Mouse (Mus musculus) right cerebral cortex, postnatal 14 days (tissue): ENCODE measurements around the gene Slc50a1.

Experiments
- DNase-seq: peaks from one replicate; pipeline ENCODE4 v3.0.0; 2022

The Slc50a1 gene

GRCm38 (mm10) chr3:89259076-89259475, 11.3 kb downstream of the Slc50a1 start, which contains the start of gene Dpm3:
Dpm3 (plus strand) TSS chr3:89259358.
- DNase-seq, result no peak

- DNase-seq, result no peak
Observed at GRCm38 (mm10) chr3:89256177-89256576, 14.2 kb downstream of the Slc50a1 start.

GRCm38 (mm10) chr3:89254994-89255393, 15.4 kb downstream of the Slc50a1 start:
- no peak for DNase-seq

- no peak for DNase-seq
Observed at GRCm38 (mm10) chr3:89251365-89251895, 18.9 kb downstream of the Slc50a1 start.

- DNase-seq, result no peak
Observed at GRCm38 (mm10) chr3:89250435-89251040, 19.8 kb downstream of the Slc50a1 start.

GRCm38 (mm10) chr3:89247466-89247865, 22.9 kb downstream of the Slc50a1 start:
- DNase-seq, result no peak

- DNase-seq, result peak; percentile 93
Observed at GRCm38 (mm10) chr3:89246261-89247100, 23.9 kb downstream of the Slc50a1 start, which contains the start of gene Trim46. Trim46 (minus strand) TSS chr3:89246309.

- peak; percentile 75 for DNase-seq
Observed at GRCm38 (mm10) chr3:89245688-89246171, 24.6 kb downstream of the Slc50a1 start, which contains the start of gene Krtcap2. Krtcap2 (plus strand) TSS chr3:89245966.

GRCm38 (mm10) chr3:89244982-89245687, 25.2 kb downstream of the Slc50a1 start:
- peak; percentile 92 for DNase-seq

DNA sequence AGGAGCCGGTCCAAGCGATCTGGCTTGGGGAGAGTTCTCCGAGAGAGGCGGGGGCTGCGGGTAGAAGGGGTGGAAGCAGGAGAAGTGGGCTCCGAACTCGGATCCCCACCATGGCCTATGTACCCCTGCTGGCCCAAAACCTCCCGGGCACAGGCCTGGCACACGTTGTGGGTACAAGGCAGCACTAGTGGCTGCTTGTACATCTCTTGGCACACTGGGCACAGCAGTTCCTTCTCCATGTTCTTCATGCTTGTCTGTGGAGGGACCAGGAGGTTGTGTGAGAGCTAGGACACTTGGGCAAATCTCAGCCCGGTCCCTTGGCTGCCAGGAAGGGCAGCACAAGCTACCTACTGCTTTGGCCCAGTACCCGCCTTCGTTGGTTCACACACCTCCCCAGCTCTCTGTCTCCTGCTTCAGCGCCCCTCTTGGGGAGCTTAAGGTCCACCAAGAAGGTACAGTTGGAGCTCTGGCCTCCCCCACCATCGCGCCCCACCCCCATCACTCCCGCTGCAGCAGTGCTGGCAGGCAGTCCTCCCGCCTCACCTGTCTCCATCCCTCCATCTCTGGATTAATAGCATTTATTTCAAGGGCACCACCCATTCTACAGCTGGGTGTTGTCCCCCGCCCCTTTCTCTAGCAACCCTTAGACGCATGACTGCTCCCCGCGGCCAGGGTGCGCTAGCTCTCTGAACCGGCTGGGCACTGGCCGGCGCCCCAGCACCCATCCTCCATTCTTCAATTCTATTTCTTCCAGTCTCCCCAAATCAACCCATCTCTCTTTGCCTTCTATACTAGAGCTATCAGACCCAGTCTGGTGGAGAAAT, 26.0 kb downstream of the Slc50a1 start:
- DNase-seq, result peak; percentile 62

- no peak for DNase-seq
Observed at GRCm38 (mm10) chr3:89243609-89244008, 26.8 kb downstream of the Slc50a1 start.

GRCm38 (mm10) chr3:89242331-89242895, 28.0 kb downstream of the Slc50a1 start:
- peak; percentile 68 for DNase-seq

DNA sequence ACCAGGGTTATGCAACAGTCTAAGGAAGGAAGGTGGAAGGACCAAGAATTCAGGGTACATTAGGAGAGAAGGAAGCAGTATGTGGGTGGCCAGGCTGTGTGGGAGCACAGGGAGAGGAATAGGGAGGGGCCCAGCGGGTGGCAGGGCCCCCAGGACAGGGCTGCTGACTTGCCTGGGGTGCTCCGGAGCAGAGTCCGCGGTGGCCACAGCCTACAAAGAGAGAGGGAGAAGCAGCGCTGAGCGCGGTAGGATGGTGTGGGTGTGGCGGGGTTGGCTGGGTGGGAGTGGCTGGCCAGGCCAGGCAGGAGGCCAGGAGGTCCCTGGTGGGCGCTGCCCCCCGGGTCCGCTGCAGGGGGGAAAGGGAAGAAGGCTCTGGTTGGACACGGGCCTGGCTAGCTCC, 31.9 kb downstream of the Slc50a1 start:
- DNase-seq, result no peak

- no peak for DNase-seq
Observed at GRCm38 (mm10) chr3:89237682-89238081, 32.7 kb downstream of the Slc50a1 start.

GRCm38 (mm10) chr3:89236516-89236915, 33.9 kb downstream of the Slc50a1 start:
- no peak for DNase-seq

DNA sequence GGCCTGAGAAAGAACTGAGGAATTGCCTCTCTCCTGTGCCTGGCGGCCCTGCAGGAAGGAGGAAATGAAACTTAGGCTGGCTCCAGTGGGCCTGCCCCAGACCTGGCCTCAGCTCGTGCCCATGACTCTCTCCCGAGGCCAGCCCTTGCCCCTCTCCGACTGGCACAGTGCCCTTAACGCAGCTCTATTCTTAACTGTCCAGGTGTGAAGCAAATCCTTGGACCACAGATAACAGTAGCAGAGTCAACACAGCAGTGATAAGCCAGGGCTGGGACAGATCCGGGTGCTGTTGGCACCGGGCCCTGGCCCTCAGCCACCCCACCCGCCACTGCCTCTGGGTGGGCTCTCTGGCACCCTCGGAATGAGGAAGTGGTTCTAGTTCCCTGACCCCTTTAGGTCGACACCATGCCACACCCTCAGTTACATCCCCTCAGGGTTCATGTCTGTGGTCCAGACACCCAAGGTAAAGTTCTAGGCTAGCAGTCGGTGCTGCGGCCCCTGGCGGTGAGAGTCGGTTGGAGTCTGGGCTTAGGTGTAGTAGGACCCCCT, 36.7 kb downstream of the Slc50a1 start:
- DNase-seq, result no peak

DNA sequence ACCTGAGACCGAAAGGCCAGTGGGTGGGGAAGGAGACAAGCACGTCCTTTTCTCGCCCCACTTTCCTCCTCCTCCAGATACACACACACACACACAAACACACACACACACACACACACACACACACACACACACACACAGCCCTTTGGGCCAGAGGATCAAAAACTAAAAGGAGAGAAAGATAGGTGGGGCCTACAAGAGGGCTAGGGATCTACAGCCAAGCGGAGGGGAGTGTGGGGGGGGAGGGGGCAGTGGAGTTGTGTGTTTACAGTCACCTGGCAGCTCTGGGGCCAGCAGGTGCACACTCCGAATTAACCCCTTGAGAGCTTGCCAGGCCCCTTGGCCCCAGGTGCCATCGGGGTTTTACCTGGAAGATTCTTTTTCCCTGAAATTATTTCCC, 37.8 kb downstream of the Slc50a1 start:
- DNase-seq, result no peak

- no peak for DNase-seq
Observed at GRCm38 (mm10) chr3:89231772-89232275, 38.5 kb downstream of the Slc50a1 start.

DNA sequence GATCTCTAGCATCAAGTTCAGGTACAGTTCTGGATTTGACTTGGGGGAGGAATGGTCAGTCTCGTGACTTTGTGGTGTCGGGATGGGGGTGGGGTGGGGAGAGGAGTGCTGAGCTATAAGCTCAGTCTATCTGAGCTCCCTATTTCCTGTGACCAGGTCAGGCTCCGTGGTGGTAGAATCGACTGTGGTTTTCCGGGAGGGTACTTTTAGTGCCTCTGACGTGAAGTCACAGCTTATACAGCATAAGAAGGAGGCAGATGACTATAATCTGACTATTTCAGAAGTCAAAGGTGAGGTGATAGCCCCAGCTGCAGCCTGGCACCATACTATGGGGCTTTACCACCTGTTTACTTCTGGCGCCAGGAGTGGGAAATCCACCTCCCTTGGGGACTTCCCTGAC, 39.0 kb downstream of the Slc50a1 start:
- no peak for DNase-seq

GRCm38 (mm10) chr3:89230561-89230960, 39.8 kb downstream of the Slc50a1 start:
- no peak for DNase-seq

DNA sequence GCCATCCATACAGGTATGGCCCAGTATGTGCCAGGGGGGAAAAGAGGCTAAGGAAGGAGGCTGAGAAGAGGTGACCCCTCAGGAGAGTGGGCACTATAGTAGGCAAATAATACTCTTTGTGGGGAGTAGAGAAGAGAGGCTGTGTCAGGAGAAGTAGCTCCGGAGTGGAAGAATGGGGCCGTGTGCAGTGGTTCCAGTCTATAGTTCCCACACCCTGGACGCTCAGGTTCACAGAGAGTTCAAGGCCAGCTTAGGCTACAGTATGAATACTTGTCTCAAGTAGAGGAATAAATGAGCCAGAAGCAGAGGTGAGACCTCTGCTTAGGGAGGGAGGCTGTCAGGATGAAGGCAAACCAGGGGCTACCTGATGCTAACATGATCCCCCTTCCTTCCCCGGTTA, 41.1 kb downstream of the Slc50a1 start:
- DNase-seq, result no peak
